Mouse (Mus musculus) midbrain, embryonic 15.5 days (tissue): ENCODE data around the gene Tsga13. TPM values are rescaled to one million over a fixed set of nuclear protein-coding genes. Genes with fewer than 3 reads are reported as not detected.

Experiments used
- ATAC-seq: fragments of 200-750 bp; cut with Nextera tagmentation; replicated peaks from 2 replicates; pipeline ENCODE4 v1.8.0; 2017; ENCODE audit warnings: moderate TSS enrichment
- H3K27ac ChIP-seq: fragments of 300-500 bp; sonication (generic); 2 replicates; pipeline ENCODE4 v1.5.1; 2015; ENCODE audit warnings: mild to moderate bottlenecking, inconsistent platforms
- H3K27me3 ChIP-seq: fragments of 300-500 bp; sonication (generic); replicated peaks from 2 replicates; pipeline ENCODE4 v1.6.1; 2015; ENCODE audit warnings: inconsistent platforms
- H3K36me3 ChIP-seq: fragments of 300-500 bp; sonication (generic); replicated peaks from 2 replicates; pipeline ENCODE4 v1.6.1; 2015; ENCODE audit warnings: inconsistent platforms
- H3K4me1 ChIP-seq: fragments of 300-500 bp; sonication (generic); 2 replicates; pipeline ENCODE4 v1.6.1; 2015; ENCODE audit warnings: inconsistent platforms
- H3K4me2 ChIP-seq: fragments of 300-500 bp; sonication (generic); 2 replicates; pipeline ENCODE4 v1.6.1; 2015; ENCODE audit warnings: inconsistent platforms, mild to moderate bottlenecking, moderate library complexity
- H3K4me3 ChIP-seq: fragments of 300-500 bp; sonication (generic); 2 replicates; pipeline ENCODE4 v1.5.1; 2015; ENCODE audit warnings: mild to moderate bottlenecking, inconsistent platforms
- H3K9ac ChIP-seq: fragments of 300-500 bp; sonication (generic); 2 replicates; pipeline ENCODE4 v1.6.1; 2015; ENCODE audit warnings: mild to moderate bottlenecking, inconsistent platforms
- H3K9me3 ChIP-seq: fragments of 300-500 bp; sonication (generic); 2 replicates; pipeline ENCODE4 v1.6.1; 2016; ENCODE audit warnings: inconsistent platforms
- WGBS: fragments of 180-500 bp; shearing (Covaris S2); methylation state at CpG from one replicate; pipeline ENCODE4 v1.1.7; 2015; ENCODE audit warnings: mixed read lengths; 5-methylcytosine and 5-hydroxymethylcytosine counted together
- polyA plus RNA-seq: library from polyadenylated mRNA; unstranded; fragments of >200 nt; fragmentation: Nextera tagmentation; extraction: Ambion mirVana; gene quantifications from 2 replicates; pipeline ENCODE4 v1.2.1, GENCODE M21; 2015

Gene Tsga13
- polyA plus RNA-seq, 1 experiment from 2014 or later: 0.19 TPM

- Histone ChIP-seq H3K9me3 (no peaks in the 10 kb centered on the region), H3K27me3 (no peaks in the 10 kb centered on the region), H3K4me2 (no peak overlapping the region), H3K36me3 (peaks cover 1% of the 10 kb centered on the region; the same call in 1 of the 2 replicates), H3K9ac (no peak overlapping the region), H3K27ac (no peak overlapping the region), H3K4me3 (no peak overlapping the region), H3K4me1 (no peaks in the 10 kb centered on the region)
- WGBS: 74% methylated on average over 2 of the region's 2 CpGs
- no peak for ATAC-seq
Observed at GRCm38 (mm10) chr6:30849818-30850217, 65.6 kb downstream of the Tsga13 start.

Other genes starting within 250 kb of the Tsga13 start
- 13.6 and 14.0 TPM in 2 replicates for gene Cep41, start 221.8 kb downstream of the Tsga13 start, polyA plus RNA-seq
- 344 and 374 TPM in 2 replicates for gene Mest, start 192.0 kb downstream of the Tsga13 start, polyA plus RNA-seq
- gene Copg2, start 18.8 kb downstream of the Tsga13 start, polyA plus RNA-seq: 35.4 and 36.2 TPM in 2 replicates
- gene Klf14, start 43.5 kb upstream of the Tsga13 start, polyA plus RNA-seq: 0.09 and 0.12 TPM in 2 replicates